Mouse (Mus musculus) macrophage (primary cell): ENCODE results near the gene Npas2. TPM values are rescaled to one million over a fixed set of nuclear protein-coding genes. Genes with fewer than 3 reads are reported as not detected.

Experiments
- H3K27ac ChIP-seq: fragments of 350-480 bp; formaldehyde crosslinking; 2 replicates; pipeline ENCODE4 v1.9.0; 2021
- H3K36me3 ChIP-seq: fragments of 350-480 bp; formaldehyde crosslinking; 2 replicates; pipeline ENCODE4 v1.9.0; 2021; ENCODE audit errors: inconsistent target
- H3K4me3 ChIP-seq: fragments of 350-480 bp; formaldehyde crosslinking; 2 replicates; pipeline ENCODE4 v1.9.0; 2021; ENCODE audit errors: inconsistent target
- H3K79me2 ChIP-seq: fragments of 350-480 bp; formaldehyde crosslinking; 2 replicates; pipeline ENCODE4 v1.9.0; 2021; ENCODE audit errors: inconsistent target
- WGBS: methylation state at CpG from one replicate; pipeline ENCODE4 v1.1.7; 2026; ENCODE audit warnings: inconsistent platforms; ENCODE audit not compliant: missing documents; 5-methylcytosine and 5-hydroxymethylcytosine counted together
- polyA plus RNA-seq: library from polyadenylated mRNA; stranded (reverse); fragments of 250-400 nt; gene quantifications from 3 replicates; pipeline ENCODE4 v1.2.4, GENCODE M21; 2018; ENCODE audit warnings: inconsistent platforms

The Npas2 gene
- polyA plus RNA-seq, 1 experiment from 2014 or later: 2.0 TPM

DNA sequence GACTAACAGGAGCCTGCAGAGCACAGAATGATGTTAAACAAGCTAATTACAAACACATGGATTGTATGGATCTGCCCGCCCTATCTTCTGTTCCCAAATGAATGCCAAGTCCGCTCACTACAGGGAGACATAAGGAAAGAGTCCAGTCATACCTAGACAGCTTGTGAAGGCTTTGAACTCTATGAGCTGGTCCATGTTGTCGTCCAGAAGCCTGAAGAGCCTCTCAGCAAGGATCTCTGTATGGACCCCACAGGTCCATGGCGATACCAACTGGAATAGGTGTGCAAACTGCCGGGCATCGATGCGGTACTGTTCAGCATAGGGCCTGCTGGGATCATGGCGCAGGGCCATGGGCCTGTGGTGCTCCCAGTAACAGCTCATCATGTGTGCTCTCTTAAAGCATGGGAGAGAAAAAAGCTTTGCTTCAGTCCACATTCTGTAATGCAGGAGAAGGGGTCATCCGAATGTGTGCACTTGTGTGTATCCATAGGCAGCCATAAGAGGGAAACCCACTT, 183.3 kb downstream of the Npas2 start:
- H3K4me3 ChIP-seq: no peak overlapping the region
- 93% methylated on average over 9 of the region's 9 CpGs for WGBS
- no peak overlapping the region for H3K27ac ChIP-seq
- peaks cover 71% of the 10 kb centered on the region for H3K36me3 ChIP-seq
- H3K79me2 ChIP-seq: no peaks in the 10 kb centered on the region

DNA sequence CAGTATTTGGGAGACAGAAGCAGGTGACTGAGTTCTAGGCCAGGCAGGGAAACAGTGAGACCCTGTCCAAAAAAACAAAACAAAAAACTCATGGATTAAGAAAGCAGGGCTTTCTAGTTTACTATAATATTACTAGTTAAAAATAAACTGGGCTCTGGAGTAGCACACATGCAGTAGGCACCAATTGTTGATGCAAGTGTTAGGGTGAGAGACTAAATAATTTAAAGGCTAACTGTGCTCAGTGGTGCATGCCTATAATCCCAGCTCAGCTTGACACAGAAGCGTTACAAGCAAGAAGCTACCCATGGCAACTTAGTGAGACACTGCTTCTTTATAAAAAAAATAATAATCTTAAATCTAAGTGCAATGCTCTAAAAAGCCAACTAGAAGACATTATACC, 185.0 kb downstream of the Npas2 start:
- WGBS: 89% methylated on average over 1 of the region's 1 CpGs
- no peak overlapping the region for H3K27ac ChIP-seq
- H3K79me2 ChIP-seq: no peaks in the 10 kb centered on the region
- no peak overlapping the region for H3K4me3 ChIP-seq
- H3K36me3 ChIP-seq: peaks cover 62% of the 10 kb centered on the region

DNA sequence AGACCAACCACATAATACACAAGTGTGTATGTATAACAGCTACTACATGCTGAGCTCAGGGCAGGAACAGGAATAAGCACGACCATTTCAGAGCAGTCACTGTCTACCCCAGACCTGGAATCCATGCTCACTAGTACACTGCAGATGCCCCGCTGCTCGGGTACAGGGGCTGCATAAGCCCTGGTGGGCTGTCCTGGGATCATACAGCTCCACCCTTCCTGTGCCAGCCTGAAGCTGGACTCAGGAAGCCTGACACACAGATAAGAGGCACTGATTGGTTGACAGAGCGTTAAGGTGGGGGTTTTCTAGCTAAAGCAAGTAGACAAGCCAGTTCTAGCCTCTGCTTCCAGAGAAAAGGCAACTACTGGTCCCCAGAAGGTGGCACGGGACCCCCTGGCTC, 185.5 kb downstream of the Npas2 start:
- H3K4me3 ChIP-seq: no peak overlapping the region
- no peaks in the 10 kb centered on the region for H3K79me2 ChIP-seq
- WGBS: 71% methylated on average over 5 of the region's 5 CpGs
- H3K36me3 ChIP-seq: peaks cover 62% of the 10 kb centered on the region
- no peak overlapping the region for H3K27ac ChIP-seq

DNA sequence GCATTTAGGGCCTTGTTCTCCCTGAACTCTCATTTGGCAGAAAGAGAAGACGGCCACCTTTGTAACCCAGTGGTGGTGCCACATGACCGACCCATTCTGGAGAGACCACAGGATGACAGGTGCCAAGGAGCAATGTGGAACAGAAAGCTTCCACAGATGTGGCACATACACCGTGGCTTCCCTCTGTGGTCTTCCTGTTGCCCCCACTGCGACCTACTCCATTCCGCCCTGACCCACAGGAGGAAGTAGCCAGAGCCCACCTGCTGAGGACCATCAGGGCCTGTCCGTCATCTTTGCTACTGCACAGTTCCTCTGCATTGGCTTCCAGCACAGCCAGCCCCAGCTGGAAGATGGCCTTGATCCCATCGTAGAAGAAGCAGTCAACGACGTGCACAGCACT, 187.5 kb downstream of the Npas2 start:
- WGBS: 58% methylated on average over 9 of the region's 9 CpGs
- Histone ChIP-seq H3K79me2 (no peaks in the 10 kb centered on the region), H3K36me3 (peaks cover 71% of the 10 kb centered on the region), H3K27ac (no peak overlapping the region), H3K4me3 (no peak overlapping the region)

DNA sequence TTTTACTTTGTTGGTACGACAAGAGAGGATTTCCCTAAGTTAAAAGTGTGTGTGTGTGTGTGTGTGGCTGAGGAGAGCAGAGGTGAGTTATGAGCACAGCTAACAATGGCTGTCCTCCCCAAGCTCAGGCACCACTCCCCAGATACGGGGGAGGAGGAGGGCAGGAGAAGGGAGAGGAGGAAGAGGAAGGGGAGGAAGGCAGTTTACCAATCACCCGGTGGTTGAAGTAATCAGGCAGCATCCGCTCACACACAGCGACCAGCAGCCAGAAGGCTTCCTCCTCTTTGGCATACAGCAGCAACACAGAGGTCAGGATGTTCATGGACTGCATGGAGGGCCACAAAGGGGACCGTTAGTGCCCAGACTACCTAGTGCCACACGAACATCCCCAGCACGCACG, 191.4 kb downstream of the Npas2 start:
- no peak overlapping the region for H3K4me3 ChIP-seq
- H3K27ac ChIP-seq: no peak overlapping the region
- H3K79me2 ChIP-seq: no peaks in the 10 kb centered on the region
- 37% methylated on average over 9 of the region's 9 CpGs for WGBS
- peaks cover 78% of the 10 kb centered on the region for H3K36me3 ChIP-seq

DNA sequence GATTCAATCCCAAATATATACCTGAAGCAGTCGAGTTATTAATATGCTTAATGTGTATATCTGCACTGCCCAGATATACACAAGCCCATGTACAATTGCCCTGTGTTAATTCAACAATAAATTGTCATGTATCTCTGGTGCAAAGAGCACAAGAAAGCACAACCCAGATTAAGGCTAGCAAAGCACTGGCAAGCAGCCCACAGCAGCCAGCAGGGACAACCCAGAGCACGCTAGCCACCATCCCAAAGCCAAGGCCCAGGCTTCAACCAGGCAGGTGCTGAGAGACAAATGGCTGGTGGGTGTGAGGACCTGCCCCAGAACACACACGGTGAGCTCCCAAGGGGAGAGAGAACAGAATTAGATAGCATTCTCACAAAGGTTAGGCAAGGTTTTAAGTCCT, 192.9 kb downstream of the Npas2 start:
- 90% methylated on average over 3 of the region's 3 CpGs for WGBS
- H3K36me3 ChIP-seq: peaks cover 78% of the 10 kb centered on the region
- no peak overlapping the region for H3K4me3 ChIP-seq
- no peaks in the 10 kb centered on the region for H3K79me2 ChIP-seq
- no peak overlapping the region for H3K27ac ChIP-seq

DNA sequence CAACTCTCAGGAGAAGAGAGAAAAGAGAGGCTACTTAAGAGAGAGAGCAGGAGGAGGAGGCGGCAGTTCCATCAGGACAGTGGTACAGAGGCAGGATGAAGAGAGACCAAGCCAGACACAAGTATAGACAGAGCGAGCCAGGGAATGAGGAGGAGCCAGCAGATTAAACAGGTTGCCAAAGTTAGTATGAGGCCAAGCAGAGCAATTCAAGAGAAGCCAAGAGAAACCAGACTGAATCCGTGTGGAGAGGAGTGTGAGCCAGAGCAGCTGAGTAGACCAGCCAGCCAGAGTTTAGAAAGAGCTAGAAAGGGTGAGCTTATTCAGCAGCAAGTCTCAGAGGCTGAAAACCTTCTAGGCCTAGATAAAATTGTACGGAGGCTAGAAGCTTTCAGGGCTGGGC, 194.0 kb downstream of the Npas2 start:
- Histone ChIP-seq H3K27ac (no peak overlapping the region), H3K36me3 (peaks cover 71% of the 10 kb centered on the region), H3K79me2 (no peaks in the 10 kb centered on the region), H3K4me3 (no peak overlapping the region)
- WGBS: 100% methylated on average over 4 of the region's 4 CpGs

DNA sequence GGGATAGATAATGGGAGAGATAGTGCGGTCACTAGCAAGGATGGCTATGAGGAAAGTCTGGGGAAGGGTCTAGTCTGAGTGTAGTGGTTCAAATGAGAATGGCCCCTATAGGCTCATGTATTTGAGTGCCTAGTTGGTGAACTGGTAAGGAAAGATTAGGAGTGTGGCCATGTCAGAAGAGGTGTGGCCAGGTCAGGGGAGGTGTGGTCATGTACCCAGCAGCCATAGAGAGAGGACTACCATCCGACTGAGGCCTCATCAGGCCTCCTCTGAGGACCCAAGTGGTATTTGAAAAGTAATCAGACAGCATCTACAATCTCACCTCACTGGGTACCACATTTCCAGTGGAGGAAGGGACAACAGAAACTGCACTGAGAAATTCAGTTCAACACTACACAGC, 194.6 kb downstream of the Npas2 start:
- no peak overlapping the region for H3K27ac ChIP-seq
- no peaks in the 10 kb centered on the region for H3K79me2 ChIP-seq
- H3K4me3 ChIP-seq: no peak overlapping the region
- H3K36me3 ChIP-seq: peaks cover 69% of the 10 kb centered on the region
- 93% methylated on average over 2 of the region's 2 CpGs for WGBS

DNA sequence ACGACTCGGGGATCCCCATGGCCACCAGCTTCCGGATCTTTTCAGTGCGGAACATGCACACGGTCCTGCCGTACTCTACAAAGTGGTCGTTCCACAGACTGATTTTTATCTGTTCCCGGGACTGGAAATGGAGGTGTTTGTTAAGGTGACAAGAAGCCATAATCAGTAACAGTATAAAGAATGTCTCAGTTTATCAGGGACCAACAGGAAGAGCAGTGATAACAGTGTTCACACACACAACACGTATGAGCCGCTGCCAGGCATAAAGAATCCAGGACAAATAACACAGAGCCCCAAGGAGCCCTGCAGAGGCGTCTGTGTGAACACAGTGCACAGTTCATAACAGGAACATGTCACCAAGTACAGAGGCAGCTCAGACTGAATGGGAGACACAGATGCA, 195.8 kb downstream of the Npas2 start:
- H3K4me3 ChIP-seq: no peak overlapping the region
- 96% methylated on average over 11 of the region's 11 CpGs for WGBS
- H3K27ac ChIP-seq: no peak overlapping the region
- H3K79me2 ChIP-seq: no peaks in the 10 kb centered on the region
- peaks cover 74% of the 10 kb centered on the region for H3K36me3 ChIP-seq

DNA sequence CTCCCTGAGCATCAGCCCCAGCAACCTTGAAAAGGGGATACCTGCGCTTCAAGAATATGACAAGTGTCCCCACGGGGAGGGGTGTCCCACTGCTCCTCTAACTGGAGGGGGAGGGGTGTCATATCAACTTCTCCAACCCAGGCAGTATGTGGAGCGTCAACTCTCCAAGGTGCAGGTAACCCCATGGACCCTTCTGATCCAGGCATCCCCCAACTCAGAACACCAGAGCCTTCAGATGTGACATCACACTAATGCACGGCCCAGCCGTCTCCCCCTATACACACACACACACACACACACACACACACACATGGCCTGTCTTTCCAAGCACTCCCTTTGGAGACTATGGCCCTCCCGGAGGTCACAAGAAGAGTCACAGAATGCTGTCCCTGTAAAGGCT, 198.1 kb downstream of the Npas2 start:
- Histone ChIP-seq H3K36me3 (peaks cover 57% of the 10 kb centered on the region), H3K27ac (no peak overlapping the region), H3K4me3 (no peak overlapping the region), H3K79me2 (no peaks in the 10 kb centered on the region)
- 98% methylated on average over 5 of the region's 6 CpGs for WGBS

DNA sequence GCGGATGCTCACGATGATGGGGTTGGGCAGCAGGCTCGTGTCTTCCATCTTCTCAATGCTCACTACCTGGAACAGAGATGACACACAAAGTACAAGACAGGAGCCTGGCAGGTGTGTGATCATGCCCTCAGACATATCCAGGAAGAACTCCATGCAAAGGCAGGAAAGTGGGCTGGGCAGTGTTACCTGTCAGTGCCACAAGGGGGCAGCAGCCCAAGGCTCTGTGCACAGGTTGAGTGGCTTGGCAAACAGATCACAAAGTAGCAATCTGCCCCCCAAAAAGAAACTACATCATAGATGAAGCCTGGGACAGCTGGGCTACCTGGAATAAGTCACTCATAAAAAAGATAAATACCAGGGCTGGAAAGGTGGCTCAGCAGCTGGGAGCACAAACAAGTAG, 198.7 kb downstream of the Npas2 start:
- H3K4me3 ChIP-seq: no peak overlapping the region
- no peaks in the 10 kb centered on the region for H3K79me2 ChIP-seq
- 84% methylated on average over 3 of the region's 3 CpGs for WGBS
- H3K27ac ChIP-seq: no peak overlapping the region
- H3K36me3 ChIP-seq: peaks cover 55% of the 10 kb centered on the region

DNA sequence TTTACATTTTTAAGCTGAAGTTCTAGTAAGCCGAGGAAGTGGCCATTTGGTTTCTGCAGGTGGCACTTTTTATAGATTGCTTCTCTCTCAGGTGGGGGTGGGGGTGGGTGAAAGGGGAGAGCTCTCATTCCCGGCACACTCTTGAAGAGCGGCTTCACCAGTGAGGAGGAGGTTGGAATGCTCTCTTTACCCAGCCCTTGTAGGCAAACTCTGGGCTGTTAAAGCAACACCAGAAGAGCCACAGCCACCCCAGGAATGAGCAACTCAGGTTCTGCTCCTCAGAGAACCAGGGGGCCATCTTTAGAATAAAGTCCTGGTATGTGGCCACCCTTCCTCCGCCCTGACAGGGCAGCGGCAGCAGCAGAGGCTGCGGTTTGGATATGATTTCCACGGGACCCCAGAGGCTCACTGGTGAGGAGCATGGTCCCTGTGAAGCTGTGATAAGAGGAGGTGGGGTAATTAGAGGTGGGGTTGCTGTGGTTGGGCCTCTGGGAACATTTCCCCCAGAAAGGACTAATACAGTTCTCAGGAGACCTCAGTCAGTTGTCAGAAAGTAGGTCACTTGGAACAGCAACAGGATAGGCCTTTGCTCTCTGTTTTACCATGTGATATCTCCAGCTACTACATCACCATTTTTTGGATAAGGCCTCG, 199.8 kb downstream of the Npas2 start:
- H3K27ac ChIP-seq: no peak overlapping the region
- H3K36me3 ChIP-seq: peaks cover 60% of the 10 kb centered on the region
- 71% methylated on average over 8 of the region's 8 CpGs for WGBS
- H3K4me3 ChIP-seq: no peak overlapping the region
- H3K79me2 ChIP-seq: no peaks in the 10 kb centered on the region

DNA sequence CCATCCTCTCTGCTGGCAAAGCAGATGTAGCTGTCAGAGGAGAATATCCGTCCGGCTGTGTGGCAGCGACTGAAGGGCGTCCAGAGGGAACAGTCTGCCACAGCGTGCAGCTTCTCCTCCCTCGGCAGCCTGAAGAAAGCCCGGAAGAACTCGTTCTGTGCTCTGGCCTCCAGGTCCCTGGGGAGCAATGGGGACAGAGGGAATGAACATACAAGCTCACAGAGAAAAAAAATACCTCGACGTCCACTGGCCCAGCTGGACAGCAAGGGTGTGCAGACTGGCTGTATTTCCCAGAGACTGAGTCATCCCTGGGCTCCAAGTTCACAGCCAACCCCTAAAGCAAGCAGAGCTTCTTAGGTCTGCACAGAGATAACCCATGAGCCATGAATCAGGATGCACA, 200.6 kb downstream of the Npas2 start:
- Histone ChIP-seq H3K79me2 (no peaks in the 10 kb centered on the region), H3K4me3 (no peak overlapping the region), H3K27ac (no peak overlapping the region), H3K36me3 (peaks cover 54% of the 10 kb centered on the region)
- 90% methylated on average over 10 of the region's 10 CpGs for WGBS

DNA sequence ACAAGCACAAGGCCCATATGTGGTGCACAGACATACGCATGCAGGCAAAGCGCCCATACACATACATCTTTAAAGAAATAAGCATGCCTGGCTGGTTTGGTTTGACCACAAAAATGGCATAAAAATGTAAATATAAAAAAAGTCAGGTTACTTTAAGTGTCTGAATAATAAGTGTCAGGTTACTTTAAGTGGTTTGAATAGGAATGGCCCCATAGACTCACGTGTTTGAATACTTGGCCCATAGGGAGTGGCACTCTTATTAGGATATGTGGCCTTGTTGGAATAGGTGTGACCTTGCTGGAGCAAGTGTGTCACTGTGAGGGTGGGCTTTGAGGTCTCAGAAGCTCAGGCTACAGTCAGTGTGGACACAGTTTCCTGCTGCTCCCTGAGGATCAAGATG, 201.1 kb downstream of the Npas2 start:
- Histone ChIP-seq H3K27ac (no peak overlapping the region), H3K79me2 (no peaks in the 10 kb centered on the region), H3K36me3 (peaks cover 49% of the 10 kb centered on the region), H3K4me3 (no peak overlapping the region)
- WGBS: 96% methylated on average over 3 of the region's 3 CpGs

DNA sequence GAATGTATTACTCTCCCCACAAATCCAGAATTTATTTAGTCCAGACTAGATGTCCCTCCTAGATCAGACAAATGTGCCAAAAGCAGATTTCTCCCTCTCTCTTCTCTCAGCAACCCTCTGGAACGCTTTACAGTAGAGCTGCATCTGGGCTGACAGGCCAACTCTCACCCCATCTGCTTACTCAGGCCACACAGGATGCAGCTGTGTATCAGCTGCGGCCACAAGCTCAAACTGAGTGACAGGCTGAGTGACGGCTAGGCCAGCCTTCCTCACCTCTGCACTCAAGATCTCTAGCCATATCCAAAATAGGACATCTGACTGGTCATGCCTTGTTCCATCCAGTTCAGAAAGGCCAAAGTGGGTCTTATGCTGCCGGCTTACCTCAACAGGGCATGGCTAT, 202.8 kb downstream of the Npas2 start:
- no peak overlapping the region for H3K4me3 ChIP-seq
- no peak overlapping the region for H3K27ac ChIP-seq
- WGBS: 39% methylated on average over 4 of the region's 4 CpGs
- H3K79me2 ChIP-seq: no peaks in the 10 kb centered on the region
- H3K36me3 ChIP-seq: peaks cover 46% of the 10 kb centered on the region

DNA sequence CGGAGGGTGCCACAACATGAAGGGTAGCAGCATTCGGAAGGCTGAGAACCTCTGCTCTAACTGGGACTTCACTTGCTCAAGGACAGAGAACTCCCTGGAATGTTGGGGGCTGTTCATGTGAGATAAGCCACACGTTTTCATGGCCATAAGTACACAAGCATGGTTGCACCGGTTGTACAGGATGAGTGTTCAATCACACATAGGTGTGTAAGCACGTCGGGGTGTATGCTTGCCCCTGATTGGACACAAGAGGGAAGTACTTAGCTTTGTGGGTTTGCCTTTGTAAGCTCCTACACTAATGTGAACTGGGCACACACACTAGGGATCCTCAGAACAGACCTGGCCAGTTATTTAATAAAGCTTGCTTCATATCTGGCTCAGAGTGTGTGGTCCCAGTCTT, 204.8 kb downstream of the Npas2 start:
- 91% methylated on average over 6 of the region's 6 CpGs for WGBS
- peaks cover 58% of the 10 kb centered on the region for H3K36me3 ChIP-seq
- no peaks in the 10 kb centered on the region for H3K79me2 ChIP-seq
- no peak overlapping the region for H3K4me3 ChIP-seq
- H3K27ac ChIP-seq: no peak overlapping the region
